21 mouse cellular contexts compared by ENCODE assay signal in genomic region chr17:15179411-15179951, GRCm38 (mm10).
DNase-seq lines count a peak whose midpoint lies in the region; ATAC-seq and TF ChIP-seq lines count a peak whose summit lies in the region.
"Had no signal": no experiment of that assay in that cellular context is flagged by ENCODE, and none has a peak within 500 bp of the region (broad histone marks: within the 10 kb centered on the region; RNA-seq: fewer than 3 reads in every experiment).

No protein-coding gene starts in this region.

- DNase-seq in forebrain, embryonic 10.5 days (ENCODE audit: extremely low spot score, low spot score), result no peak
- no peak for DNase-seq in forebrain, postnatal 0 days
- peak; percentile 50 for DNase-seq in lung, embryonic 14.5 days
- DNase-seq in lung, postnatal 14 days, result no peak
- no peak for DNase-seq in Patski (ENCODE audit: low read depth, low spot score)
- DNase-seq in retina, embryonic 14.5 days (ENCODE audit: low spot score), result peak; percentile 39
- DNase-seq in kidney, adult 9 months, result no peak
- DNase-seq in thymus, postnatal 36 days, result no peak
- DNase-seq: adrenal gland, adult 2 months; B cell, adult 2 months; cerebellum, adult 11-12 months; cerebellum, postnatal 36 days; kidney, adult 11 months; kidney, postnatal 25 days; layer of hippocampus, adult 9-11 months; liver; liver, postnatal 0 days; lung, postnatal 36 days had no signal

- H3K27ac ChIP-seq in forebrain, embryonic 10.5 days, result peak overlapping the region; percentile 35; the same call in 1 of the 2 replicates
- H3K27ac ChIP-seq in forebrain, postnatal 0 days (ENCODE audit: low read depth, low read length), result no peak overlapping the region
- H3K27ac ChIP-seq in lung, embryonic 14.5 days (ENCODE audit: low read depth), result no peak overlapping the region
- H3K27ac ChIP-seq: midbrain, embryonic 12.5 days had no signal

- H3K9me3 ChIP-seq in forebrain, embryonic 10.5 days, result no peaks in the 10 kb centered on the region
- no peaks in the 10 kb centered on the region for H3K9me3 ChIP-seq in forebrain, postnatal 0 days (ENCODE audit: low read length)
- H3K9me3 ChIP-seq in lung, embryonic 14.5 days (ENCODE audit: low read depth, low read length), result no peaks in the 10 kb centered on the region
- H3K9me3 ChIP-seq: forebrain, embryonic 12.5 days; heart, embryonic 12.5 days; midbrain, embryonic 12.5 days had no signal

- no peak overlapping the region for H3K4me3 ChIP-seq in forebrain, embryonic 10.5 days
- no peak overlapping the region for H3K4me3 ChIP-seq in forebrain, postnatal 0 days (ENCODE audit: low read depth, low read length)
- no peak overlapping the region for H3K4me3 ChIP-seq in lung, embryonic 14.5 days (ENCODE audit: low read depth, low read length)
- H3K4me3 ChIP-seq: forebrain, embryonic 12.5 days; heart, embryonic 12.5 days; midbrain, embryonic 12.5 days had no signal

- TF ChIP-seq CTCF in forebrain, postnatal 0 days (IDR thresholded peaks at IDR 0.05; ENCODE audit: low read depth), result no peak
- no peak for TF ChIP-seq CTCF in lung, embryonic 14.5 days (IDR thresholded peaks at IDR 0.05; ENCODE audit: low read depth)
- no peak for TF ChIP-seq CTCF in Patski (IDR thresholded peaks at IDR 0.05)

- in situ Hi-C loops in Patski (cut with MboI; ENCODE audit: low pct_unique_long_range_greater_than_20kb), result no loop called here

- no peak overlapping the region for H3K4me2 ChIP-seq in forebrain, postnatal 0 days (ENCODE audit: low read depth)
- H3K4me2 ChIP-seq in lung, embryonic 14.5 days, result no peak overlapping the region
- H3K4me2 ChIP-seq: heart, embryonic 12.5 days; midbrain, embryonic 12.5 days had no signal

- CTCF ChIA-PET in Patski (lab: Charles Lee), result interaction anchor here (1.3 to 2.2 kb wide), 2 partner anchors 16 to 198 kb away, joined by 3 to 7 read pairs; no protein-coding TSS in a partner anchor

- H3K36me3 ChIP-seq in forebrain, embryonic 10.5 days (replicated peaks), result no peaks in the 10 kb centered on the region
- no peaks in the 10 kb centered on the region for H3K36me3 ChIP-seq in forebrain, postnatal 0 days (ENCODE audit: insufficient read depth)
- no peaks in the 10 kb centered on the region for H3K36me3 ChIP-seq in lung, embryonic 14.5 days (ENCODE audit: insufficient read depth)
- H3K36me3 ChIP-seq: forebrain, embryonic 12.5 days; heart, embryonic 12.5 days; midbrain, embryonic 12.5 days had no signal

- peaks cover 9% of the 10 kb centered on the region for H3K27me3 ChIP-seq in forebrain, embryonic 10.5 days (ENCODE audit: poor library complexity, severe bottlenecking)
- H3K27me3 ChIP-seq in forebrain, postnatal 0 days (ENCODE audit: insufficient read depth, low read length), result no peaks in the 10 kb centered on the region
- no peaks in the 10 kb centered on the region for H3K27me3 ChIP-seq in lung, embryonic 14.5 days (ENCODE audit: insufficient read depth, low read length)
- H3K27me3 ChIP-seq in Patski, result peaks cover 3% of the 10 kb centered on the region
- H3K27me3 ChIP-seq: forebrain, embryonic 12.5 days; midbrain, embryonic 12.5 days had no signal

- H3K4me1 ChIP-seq in forebrain, embryonic 10.5 days, result peaks cover 52% of the 10 kb centered on the region
- peaks cover 8% of the 10 kb centered on the region for H3K4me1 ChIP-seq in forebrain, postnatal 0 days (ENCODE audit: insufficient read depth)
- H3K4me1 ChIP-seq in lung, embryonic 14.5 days (ENCODE audit: insufficient read depth), result no peaks in the 10 kb centered on the region

- no peak overlapping the region for H3K9ac ChIP-seq in forebrain, postnatal 0 days
- H3K9ac ChIP-seq in lung, embryonic 14.5 days, result no peak overlapping the region
- H3K9ac ChIP-seq: forebrain, embryonic 12.5 days; heart, embryonic 12.5 days; liver, postnatal 0 days; midbrain, embryonic 12.5 days had no signal

- WGBS in forebrain, embryonic 10.5 days, result 61% methylated on average over 4 of the region's 4 CpGs
- WGBS in forebrain, postnatal 0 days, result 40% methylated on average over 4 of the region's 4 CpGs
- WGBS in lung, embryonic 14.5 days, result 61% methylated on average over 4 of the region's 4 CpGs

- POLR2A ChIA-PET in Patski (lab: Charles Lee), result no interaction called here

- no peak for ATAC-seq in forebrain, postnatal 0 days
- ATAC-seq in lung, embryonic 14.5 days (ENCODE audit: insufficient read depth), result no peak
- peak; percentile 28 for ATAC-seq in Patski
- ATAC-seq: liver, postnatal 0 days had no signal

Comparison
In these comparisons a context has a peak if more than half of its experiments do, and no peak if none do; other contexts are left out.
1. DNase-seq: peak in lung, embryonic 14.5 days (single experiment) and retina, embryonic 14.5 days (single experiment); none in forebrain, embryonic 10.5 days (single experiment), forebrain, postnatal 0 days (single experiment), lung, postnatal 14 days (single experiment), Patski (single experiment), kidney, adult 9 months (single experiment) and thymus, postnatal 36 days (0 of 2).